10 mouse cellular contexts compared by ENCODE assay signal in genomic region chr19:5512091-5513004, GRCm38 (mm10). TPM values are rescaled to one million over a fixed set of nuclear protein-coding genes. Genes with fewer than 3 reads are reported as not detected.
DNase-seq lines count a peak whose midpoint lies in the region; ATAC-seq and TF ChIP-seq lines count a peak whose summit lies in the region.
"Had no signal": no experiment of that assay in that cellular context is flagged by ENCODE, and none has a peak within 500 bp of the region (broad histone marks: within the 10 kb centered on the region; RNA-seq: fewer than 3 reads in every experiment).

No protein-coding gene starts in this region.

- no peak for TF ChIP-seq EP300 in liver, embryonic 14.5 days (IDR thresholded peaks at IDR 0.05; ENCODE audit: low read depth)

- H3K36me3 ChIP-seq in forebrain, embryonic 13.5 days (ENCODE audit: poor library complexity, severe bottlenecking): no peaks in the 10 kb centered on the region
- no peaks in the 10 kb centered on the region for H3K36me3 ChIP-seq in forebrain, embryonic 12.5 days (replicated peaks)
- H3K36me3 ChIP-seq in lung, embryonic 15.5 days: no peaks in the 10 kb centered on the region
- H3K36me3 ChIP-seq in liver, embryonic 14.5 days (replicated peaks; ENCODE audit: control insufficient read depth, insufficient read depth, low read depth): no peaks in the 10 kb centered on the region
- no peaks in the 10 kb centered on the region for H3K36me3 ChIP-seq in stomach, embryonic 14.5 days (ENCODE audit: control insufficient read depth, insufficient read depth, low read length)
- H3K36me3 ChIP-seq: limb, embryonic 13.5 days had no signal

- no peak overlapping the region for H3K27ac ChIP-seq in forebrain, embryonic 13.5 days
- H3K27ac ChIP-seq in forebrain, embryonic 12.5 days: no peak overlapping the region
- no peak overlapping the region for H3K27ac ChIP-seq in lung, embryonic 15.5 days
- H3K27ac ChIP-seq in liver, embryonic 14.5 days: peak overlapping the region; percentile 1
- H3K27ac ChIP-seq in stomach, embryonic 14.5 days (ENCODE audit: low read length): 0 out of 2 replicates have a peak overlapping the region, but pooled peaks have one; percentile 3
- H3K27ac ChIP-seq: limb, embryonic 13.5 days had no signal

- ATAC-seq in forebrain, embryonic 13.5 days: no peak
- no peak for ATAC-seq in forebrain, embryonic 12.5 days (ENCODE audit: low FRiP score)
- ATAC-seq in lung, embryonic 15.5 days (ENCODE audit: borderline replicate concordance, extremely low read depth, low FRiP score, low TSS enrichment): no peak
- no peak for ATAC-seq in liver, embryonic 14.5 days (ENCODE audit: insufficient read depth)
- ATAC-seq in stomach, embryonic 14.5 days (ENCODE audit: insufficient number of reproducible peaks, insufficient read depth, low FRiP score, low read depth): no peak

- H3K4me3 ChIP-seq in forebrain, embryonic 13.5 days: no peak overlapping the region
- no peak overlapping the region for H3K4me3 ChIP-seq in forebrain, embryonic 12.5 days (replicated peaks)
- no peak overlapping the region for H3K4me3 ChIP-seq in lung, embryonic 15.5 days
- H3K4me3 ChIP-seq in liver, embryonic 14.5 days (ENCODE audit: insufficient read depth in 1 of 2, low read depth in 2 of 2, low read length in 2 of 2): peak overlapping the region; percentile 1 to 25
- H3K4me3 ChIP-seq in stomach, embryonic 14.5 days (ENCODE audit: low read depth, low read length): no peak overlapping the region
- H3K4me3 ChIP-seq: limb, embryonic 13.5 days had no signal

- no peak overlapping the region for H3K9ac ChIP-seq in forebrain, embryonic 13.5 days
- no peak overlapping the region for H3K9ac ChIP-seq in forebrain, embryonic 12.5 days
- no peak overlapping the region for H3K9ac ChIP-seq in lung, embryonic 15.5 days
- H3K9ac ChIP-seq in liver, embryonic 14.5 days (replicated peaks): peak overlapping the region; percentile 43
- no peak overlapping the region for H3K9ac ChIP-seq in stomach, embryonic 14.5 days (replicated peaks; ENCODE audit: low read depth, low read length)
- H3K9ac ChIP-seq: limb, embryonic 13.5 days had no signal

- 0 out of 2 replicates have a peak, but pooled peaks cover 4% of the 10 kb centered on the region for H3K9me3 ChIP-seq in forebrain, embryonic 13.5 days (replicated peaks)
- no peaks in the 10 kb centered on the region for H3K9me3 ChIP-seq in forebrain, embryonic 12.5 days
- H3K9me3 ChIP-seq in lung, embryonic 15.5 days: no peaks in the 10 kb centered on the region
- no peaks in the 10 kb centered on the region for H3K9me3 ChIP-seq in liver, embryonic 14.5 days (ENCODE audit: control insufficient read depth, low read length)
- no peaks in the 10 kb centered on the region for H3K9me3 ChIP-seq in stomach, embryonic 14.5 days (ENCODE audit: control insufficient read depth, low read depth, low read length)

- H3K4me1 ChIP-seq in forebrain, embryonic 13.5 days: peaks cover 23% of the 10 kb centered on the region
- peaks cover 22% of the 10 kb centered on the region for H3K4me1 ChIP-seq in forebrain, embryonic 12.5 days
- H3K4me1 ChIP-seq in lung, embryonic 15.5 days: peaks cover 29% of the 10 kb centered on the region
- H3K4me1 ChIP-seq in liver, embryonic 14.5 days (replicated peaks; ENCODE audit: control insufficient read depth in 2 of 2, insufficient read depth in 2 of 2, low read length in 1 of 2): peaks cover 21 to 32% of the 10 kb centered on the region in 2 experiments
- peaks cover 8% of the 10 kb centered on the region; the same call in 1 of the 2 replicates for H3K4me1 ChIP-seq in stomach, embryonic 14.5 days (ENCODE audit: control insufficient read depth, insufficient read depth, low read length)

- H3K4me2 ChIP-seq in forebrain, embryonic 13.5 days: peak overlapping the region; percentile 4; the same call in 1 of the 2 replicates
- no peak overlapping the region for H3K4me2 ChIP-seq in forebrain, embryonic 12.5 days
- peak overlapping the region; percentile 25 for H3K4me2 ChIP-seq in lung, embryonic 15.5 days
- peak overlapping the region; percentile 99 for H3K4me2 ChIP-seq in liver, embryonic 14.5 days (ENCODE audit: low read depth)
- H3K4me2 ChIP-seq in stomach, embryonic 14.5 days (replicated peaks; ENCODE audit: low read depth, low read length): no peak overlapping the region

- H3K27me3 ChIP-seq in forebrain, embryonic 13.5 days: no peaks in the 10 kb centered on the region
- no peaks in the 10 kb centered on the region for H3K27me3 ChIP-seq in forebrain, embryonic 12.5 days
- H3K27me3 ChIP-seq in lung, embryonic 15.5 days: no peaks in the 10 kb centered on the region
- H3K27me3 ChIP-seq in liver, embryonic 14.5 days (ENCODE audit: control insufficient read depth, insufficient read depth, low read length): no peaks in the 10 kb centered on the region
- H3K27me3 ChIP-seq in stomach, embryonic 14.5 days (ENCODE audit: control insufficient read depth, insufficient read depth, low read length): no peaks in the 10 kb centered on the region
- H3K27me3 ChIP-seq: limb, embryonic 13.5 days had no signal

- WGBS in forebrain, embryonic 13.5 days: 76% methylated on average over 12 of the region's 12 CpGs
- 83% methylated on average over 12 of the region's 12 CpGs for WGBS in forebrain, embryonic 12.5 days
- WGBS in lung, embryonic 15.5 days: 71% methylated on average over 12 of the region's 12 CpGs
- WGBS in liver, embryonic 14.5 days (ENCODE audit: insufficient replicate concordance): 14% methylated on average over 12 of the region's 12 CpGs
- WGBS in stomach, embryonic 14.5 days: 77% methylated on average over 12 of the region's 12 CpGs

- DNase-seq in lung, postnatal 4 days: no peak
- DNase-seq in liver, embryonic 14.5 days (ENCODE audit: low read depth in 3 of 3, low spot score in 3 of 3): no peak
- no peak for DNase-seq in layer of hippocampus, adult 8-10 months (ENCODE audit: low spot score in 2 of 2)
- DNase-seq in adrenal gland, adult 2 months: no peak
- DNase-seq: kidney, adult 9 months had no signal

- no peak for TF ChIP-seq CTCF in liver, embryonic 14.5 days (IDR thresholded peaks at IDR 0.05; ENCODE audit: low read depth)

RNA-seq across cellular contexts. Expression of gene Snx32, which starts 2.0 kb away (rescaled TPM):
- 41.4 and 44.4 TPM in 2 replicates for polyA plus RNA-seq in forebrain, embryonic 13.5 days (2015; fragmentation: Nextera tagmentation; extraction: Ambion mirVana)
- polyA plus RNA-seq in forebrain, embryonic 12.5 days (2016; fragmentation: Nextera tagmentation; extraction: Ambion mirVana): 29.3 and 29.5 TPM in 2 replicates
- polyA plus RNA-seq in lung, embryonic 15.5 days (2015; fragmentation: Nextera tagmentation; extraction: Ambion mirVana): 5.8 and 7.4 TPM in 2 replicates
- 9.0 and 9.3 TPM in 2 replicates for polyA plus RNA-seq in liver, embryonic 14.5 days (2012; rRNA removed)
- 4.7 and 5.5 TPM in 2 replicates for polyA plus RNA-seq in liver, embryonic 14.5 days (2014; fragmentation: Nextera tagmentation; extraction: Ambion mirVana)
- polyA plus RNA-seq in stomach, embryonic 14.5 days (2014; fragmentation: Nextera tagmentation; extraction: Ambion mirVana): 12.4 and 13.0 TPM in 2 replicates
- 10 to 100 TPM; 86.8 to 95.2 (median 88.6) TPM for total RNA-seq in layer of hippocampus, adult 8-10 months (2022)
- total RNA-seq in adrenal gland, adult 2 months (2021): 10 to 100 TPM; 12.2 to 14.1 TPM
- 13.0 and 15.0 TPM in 2 replicates for polyA plus RNA-seq in adrenal gland, adult 2 months (2012; rRNA removed)

RNA-seq across cellular contexts. Expression of gene 1700020D05Rik, which starts 8.8 kb away (rescaled TPM):
- polyA plus RNA-seq in forebrain, embryonic 13.5 days (2015; fragmentation: Nextera tagmentation; extraction: Ambion mirVana): 0.23 and 0.27 TPM in 2 replicates
- polyA plus RNA-seq in forebrain, embryonic 12.5 days (2016; fragmentation: Nextera tagmentation; extraction: Ambion mirVana): 0.26 TPM in 1 of 2 replicates, not detected in the other
- 0.20 TPM in 1 of 2 replicates, not detected in the other for polyA plus RNA-seq in lung, embryonic 15.5 days (2015; fragmentation: Nextera tagmentation; extraction: Ambion mirVana)
- polyA plus RNA-seq in liver, embryonic 14.5 days (2012; rRNA removed): 0.81 TPM in 2 replicates
- not detected in 2 replicates for polyA plus RNA-seq in liver, embryonic 14.5 days (2014; fragmentation: Nextera tagmentation; extraction: Ambion mirVana)
- polyA plus RNA-seq in stomach, embryonic 14.5 days (2014; fragmentation: Nextera tagmentation; extraction: Ambion mirVana): 0.25 and 0.42 TPM in 2 replicates
- total RNA-seq in layer of hippocampus, adult 8-10 months (2022): 10 to 100 TPM in 2 of 4 experiments, 1 to 10 TPM in 2; 7.4 to 12.1 (median 9.6) TPM
- 1 to 10 TPM in 1 of 2 experiments, under 1 TPM in 1; 0.86 to 1.1 TPM for total RNA-seq in adrenal gland, adult 2 months (2021)
- polyA plus RNA-seq in adrenal gland, adult 2 months (2012; rRNA removed): 1.0 and 1.2 TPM in 2 replicates
- polyA plus RNA-seq: limb, embryonic 13.5 days had no signal

RNA-seq across cellular contexts. Expression of gene Cfl1, which starts 22.1 kb away (rescaled TPM):
- polyA plus RNA-seq in forebrain, embryonic 13.5 days (2015; fragmentation: Nextera tagmentation; extraction: Ambion mirVana): 3,452 and 3,520 TPM in 2 replicates
- polyA plus RNA-seq in forebrain, embryonic 12.5 days (2016; fragmentation: Nextera tagmentation; extraction: Ambion mirVana): 3,168 and 3,195 TPM in 2 replicates
- 2,855 and 2,978 TPM in 2 replicates for polyA plus RNA-seq in lung, embryonic 15.5 days (2015; fragmentation: Nextera tagmentation; extraction: Ambion mirVana)
- 432 and 443 TPM in 2 replicates for polyA plus RNA-seq in liver, embryonic 14.5 days (2012; rRNA removed)
- 1,304 and 1,332 TPM in 2 replicates for polyA plus RNA-seq in liver, embryonic 14.5 days (2014; fragmentation: Nextera tagmentation; extraction: Ambion mirVana)
- 2,904 and 2,937 TPM in 2 replicates for polyA plus RNA-seq in stomach, embryonic 14.5 days (2014; fragmentation: Nextera tagmentation; extraction: Ambion mirVana)
- total RNA-seq in layer of hippocampus, adult 8-10 months (2022): 1,000 to 10,000 TPM; 1,240 to 1,334 (median 1,291) TPM
- total RNA-seq in adrenal gland, adult 2 months (2021): 100 to 1,000 TPM; 732 to 783 TPM
- 308 and 311 TPM in 2 replicates for polyA plus RNA-seq in adrenal gland, adult 2 months (2012; rRNA removed)

RNA-seq across cellular contexts. Expression of gene Mus81, which starts 24.1 kb away (rescaled TPM):
- 44.4 and 47.0 TPM in 2 replicates for polyA plus RNA-seq in forebrain, embryonic 13.5 days (2015; fragmentation: Nextera tagmentation; extraction: Ambion mirVana)
- 40.6 and 42.7 TPM in 2 replicates for polyA plus RNA-seq in forebrain, embryonic 12.5 days (2016; fragmentation: Nextera tagmentation; extraction: Ambion mirVana)
- 40.2 and 43.9 TPM in 2 replicates for polyA plus RNA-seq in lung, embryonic 15.5 days (2015; fragmentation: Nextera tagmentation; extraction: Ambion mirVana)
- polyA plus RNA-seq in liver, embryonic 14.5 days (2012; rRNA removed): 11.3 and 11.4 TPM in 2 replicates
- polyA plus RNA-seq in liver, embryonic 14.5 days (2014; fragmentation: Nextera tagmentation; extraction: Ambion mirVana): 13.8 and 15.6 TPM in 2 replicates
- polyA plus RNA-seq in stomach, embryonic 14.5 days (2014; fragmentation: Nextera tagmentation; extraction: Ambion mirVana): 41.2 and 46.6 TPM in 2 replicates
- total RNA-seq in layer of hippocampus, adult 8-10 months (2022): 10 to 100 TPM; 29.0 to 38.5 (median 33.8) TPM
- 10 to 100 TPM; 23.2 to 24.9 TPM for total RNA-seq in adrenal gland, adult 2 months (2021)
- polyA plus RNA-seq in adrenal gland, adult 2 months (2012; rRNA removed): 39.5 and 45.7 TPM in 2 replicates

RNA-seq across cellular contexts. Expression of gene Efemp2, which starts 38.6 kb away (rescaled TPM):
- 30.7 and 31.1 TPM in 2 replicates for polyA plus RNA-seq in forebrain, embryonic 13.5 days (2015; fragmentation: Nextera tagmentation; extraction: Ambion mirVana)
- 40.2 and 41.9 TPM in 2 replicates for polyA plus RNA-seq in forebrain, embryonic 12.5 days (2016; fragmentation: Nextera tagmentation; extraction: Ambion mirVana)
- 198 and 208 TPM in 2 replicates for polyA plus RNA-seq in lung, embryonic 15.5 days (2015; fragmentation: Nextera tagmentation; extraction: Ambion mirVana)
- polyA plus RNA-seq in liver, embryonic 14.5 days (2012; rRNA removed): 11.4 and 17.5 TPM in 2 replicates
- polyA plus RNA-seq in liver, embryonic 14.5 days (2014; fragmentation: Nextera tagmentation; extraction: Ambion mirVana): 11.4 and 11.6 TPM in 2 replicates
- 177 and 179 TPM in 2 replicates for polyA plus RNA-seq in stomach, embryonic 14.5 days (2014; fragmentation: Nextera tagmentation; extraction: Ambion mirVana)
- 10 to 100 TPM; 14.4 to 23.9 (median 22.1) TPM for total RNA-seq in layer of hippocampus, adult 8-10 months (2022)
- 100 to 1,000 TPM in 1 of 2 experiments, 10 to 100 TPM in 1; 49.7 to 107 TPM for total RNA-seq in adrenal gland, adult 2 months (2021)
- polyA plus RNA-seq in adrenal gland, adult 2 months (2012; rRNA removed): 112 and 116 TPM in 2 replicates

Comparison
In these comparisons a context has a peak if more than half of its experiments do, and no peak if none do; other contexts are left out.
1. H3K4me2 ChIP-seq: peak in forebrain, embryonic 13.5 days (single experiment), lung, embryonic 15.5 days (single experiment) and liver, embryonic 14.5 days (single experiment); none in forebrain, embryonic 12.5 days (single experiment) and stomach, embryonic 14.5 days (single experiment).
2. H3K27ac ChIP-seq: peak in liver, embryonic 14.5 days (single experiment) and stomach, embryonic 14.5 days (single experiment); none in forebrain, embryonic 13.5 days (single experiment), forebrain, embryonic 12.5 days (single experiment) and lung, embryonic 15.5 days (single experiment).
3. H3K4me3 ChIP-seq: peak in liver, embryonic 14.5 days (2 of 2); none in forebrain, embryonic 13.5 days (single experiment), forebrain, embryonic 12.5 days (single experiment), lung, embryonic 15.5 days (single experiment) and stomach, embryonic 14.5 days (single experiment).